Mouse (Mus musculus): ENCODE measurements around the gene Mroh8. TPM values are rescaled to one million over a fixed set of nuclear protein-coding genes. Genes with fewer than 3 reads are reported as not detected.

Gene Mroh8
- polyA plus RNA-seq, 1 experiment from 2014 or later = 0.09 TPM

DNA sequence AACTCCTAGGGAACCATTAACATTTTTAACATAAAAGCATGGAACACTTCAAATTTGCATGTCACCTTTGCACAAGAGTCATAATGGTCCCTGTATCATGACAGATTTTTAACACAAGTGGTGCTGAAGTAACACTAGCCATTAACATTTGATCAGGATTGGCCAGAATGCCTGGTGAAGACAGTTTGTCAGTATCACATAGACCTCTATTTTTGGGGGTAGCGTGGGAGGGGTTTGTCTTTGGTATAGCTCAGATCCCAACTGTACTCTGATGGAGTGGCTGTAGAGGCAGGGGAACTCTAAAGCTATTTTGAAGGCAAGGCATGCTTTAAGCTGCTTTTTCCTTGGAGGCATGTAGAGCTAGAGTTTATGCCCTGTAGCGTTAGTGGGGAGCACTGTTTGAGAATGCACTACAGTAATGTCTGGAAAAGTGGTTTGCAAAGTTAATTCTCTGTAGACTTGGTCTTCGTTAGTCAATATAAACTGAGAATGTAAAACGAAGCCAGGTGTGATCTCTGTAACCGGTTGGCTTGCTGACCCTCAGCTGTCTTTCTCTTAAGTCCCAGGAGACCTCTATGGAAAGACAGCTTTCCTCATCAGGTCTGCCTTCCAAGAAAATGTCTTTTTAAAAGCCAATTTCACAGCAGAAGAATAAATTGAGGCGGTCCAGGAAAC is 31.8 kb upstream of the Mroh8 start:
- Histone ChIP-seq H3K9me3 (replicated peaks) (no peaks in the 10 kb centered on the region), H3K27me3 (no peaks in the 10 kb centered on the region), H3K4me3 (no peak overlapping the region), H3K4me1 (replicated peaks) (0 out of 2 replicates have a peak, but pooled peaks cover 2% of the 10 kb centered on the region), H3K27ac (0 out of 2 replicates have a peak overlapping the region, but pooled peaks have one; percentile 16), H3K4me2 (no peak overlapping the region), H3K9ac (no peak overlapping the region), H3K36me3 (peaks cover 67% of the 10 kb centered on the region)
- 80% methylated on average over 6 of the region's 6 CpGs for WGBS
- ATAC-seq (replicated peaks; ENCODE audit: insufficient number of reproducible peaks, insufficient read depth, low FRiP score, low read depth) = no peak

DNA sequence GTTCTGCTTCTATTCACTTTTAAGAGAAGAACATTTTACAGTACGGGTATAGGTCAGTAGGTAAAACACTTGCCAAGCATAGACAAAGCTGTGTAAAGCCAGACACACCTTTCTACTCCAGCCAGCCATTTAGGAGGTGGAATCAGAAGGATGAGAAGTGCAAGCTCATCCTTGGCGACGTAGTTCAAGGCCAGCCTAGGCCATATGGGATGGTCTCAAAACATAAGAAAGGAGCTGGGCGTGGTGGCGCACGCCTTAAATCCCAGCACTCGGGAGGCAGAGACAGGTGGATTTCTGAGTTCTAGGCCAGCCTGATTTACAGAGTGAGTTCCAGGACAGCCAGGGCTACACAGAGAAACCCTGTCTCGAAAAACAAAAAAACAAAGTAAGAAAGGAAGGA is 30.3 kb upstream of the Mroh8 start:
- WGBS = 93% methylated on average over 8 of the region's 8 CpGs
- Histone ChIP-seq H3K36me3 (peaks cover 58% of the 10 kb centered on the region), H3K9ac (no peak overlapping the region), H3K27ac (no peak overlapping the region), H3K4me1 (replicated peaks) (0 out of 2 replicates have a peak, but pooled peaks cover 2% of the 10 kb centered on the region), H3K27me3 (no peaks in the 10 kb centered on the region), H3K4me3 (no peak overlapping the region), H3K4me2 (no peak overlapping the region), H3K9me3 (replicated peaks) (no peaks in the 10 kb centered on the region)
- ATAC-seq (replicated peaks; ENCODE audit: insufficient number of reproducible peaks, insufficient read depth, low FRiP score, low read depth) = no peak

DNA sequence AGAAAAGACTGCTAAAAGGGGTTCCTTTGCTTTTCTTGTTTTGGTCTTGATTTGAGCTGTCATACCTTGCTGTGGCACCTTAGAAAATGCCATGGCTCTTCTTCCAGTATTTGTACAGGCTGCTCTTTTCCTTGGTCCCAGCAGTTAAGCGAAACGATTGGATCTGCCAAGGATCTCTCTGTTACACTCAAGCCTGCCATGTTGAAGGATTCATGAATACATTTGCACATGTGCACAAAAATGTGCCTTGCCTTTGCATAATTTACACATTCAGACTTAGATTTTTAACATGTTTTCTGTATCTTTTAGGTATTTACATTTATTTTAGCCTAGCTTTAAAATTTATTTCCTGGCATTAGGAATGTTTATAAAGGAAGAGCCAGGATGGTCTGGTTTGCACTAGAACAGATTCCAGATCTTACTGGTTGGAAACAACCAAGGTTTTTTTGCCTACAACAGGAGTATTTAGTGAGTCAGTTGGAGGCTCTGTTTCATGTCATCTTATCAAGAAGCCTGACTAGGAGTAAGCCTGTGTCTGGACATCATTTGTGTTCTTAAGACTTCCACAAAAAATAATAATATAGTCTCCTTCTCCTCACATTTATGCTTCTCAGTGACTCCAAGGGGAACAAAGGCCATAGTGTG is 29.0 kb upstream of the Mroh8 start:
- no peaks in the 10 kb centered on the region for H3K9me3 ChIP-seq (replicated peaks)
- H3K4me3 ChIP-seq = no peak overlapping the region
- H3K4me1 ChIP-seq (replicated peaks) = 0 out of 2 replicates have a peak, but pooled peaks cover 2% of the 10 kb centered on the region
- no peak for ATAC-seq (replicated peaks; ENCODE audit: insufficient number of reproducible peaks, insufficient read depth, low FRiP score, low read depth)
- H3K36me3 ChIP-seq = peaks cover 56% of the 10 kb centered on the region
- WGBS = 79% methylated on average over 2 of the region's 2 CpGs
- peak overlapping the region; percentile 24; the same call in 1 of the 2 replicates for H3K27ac ChIP-seq
- H3K4me2 ChIP-seq = no peak overlapping the region
- no peak overlapping the region for H3K9ac ChIP-seq
- no peaks in the 10 kb centered on the region for H3K27me3 ChIP-seq

DNA sequence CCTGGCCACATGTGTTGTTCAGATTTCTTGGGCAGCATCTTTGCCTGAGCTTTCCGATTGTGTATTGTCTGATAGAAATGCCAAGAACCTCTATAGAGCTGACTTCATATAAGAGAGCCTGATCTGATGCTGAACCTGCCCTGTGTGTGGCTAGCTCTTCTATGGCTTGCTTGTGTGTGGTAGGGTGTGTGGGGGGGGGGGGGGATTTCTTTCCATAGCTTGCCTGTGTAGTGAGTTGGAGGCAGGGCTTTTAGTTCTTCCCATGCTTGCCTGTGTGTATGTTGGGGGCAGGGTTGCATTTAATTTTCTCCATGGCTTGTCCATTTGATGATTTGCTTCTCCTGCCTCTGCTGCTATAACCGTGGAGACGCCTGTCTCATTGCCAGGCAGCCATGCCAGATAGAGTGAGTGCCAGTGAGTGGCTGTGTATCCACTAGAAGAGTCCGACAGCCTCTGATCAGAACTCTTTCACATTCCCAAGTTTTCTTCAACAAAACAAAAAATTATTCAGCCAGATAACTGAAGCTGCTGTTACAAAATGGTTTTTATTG is 28.4 kb upstream of the Mroh8 start:
- H3K9ac ChIP-seq = no peak overlapping the region
- H3K27me3 ChIP-seq = no peaks in the 10 kb centered on the region
- peak overlapping the region; percentile 24; the same call in 1 of the 2 replicates for H3K27ac ChIP-seq
- no peak overlapping the region for H3K4me3 ChIP-seq
- H3K36me3 ChIP-seq = peaks cover 56% of the 10 kb centered on the region
- no peak overlapping the region for H3K4me2 ChIP-seq
- 71% methylated on average over 4 of the region's 4 CpGs for WGBS
- H3K9me3 ChIP-seq (replicated peaks) = no peaks in the 10 kb centered on the region
- no peak for ATAC-seq (replicated peaks; ENCODE audit: insufficient number of reproducible peaks, insufficient read depth, low FRiP score, low read depth)
- H3K4me1 ChIP-seq (replicated peaks) = 0 out of 2 replicates have a peak, but pooled peaks cover 2% of the 10 kb centered on the region

DNA sequence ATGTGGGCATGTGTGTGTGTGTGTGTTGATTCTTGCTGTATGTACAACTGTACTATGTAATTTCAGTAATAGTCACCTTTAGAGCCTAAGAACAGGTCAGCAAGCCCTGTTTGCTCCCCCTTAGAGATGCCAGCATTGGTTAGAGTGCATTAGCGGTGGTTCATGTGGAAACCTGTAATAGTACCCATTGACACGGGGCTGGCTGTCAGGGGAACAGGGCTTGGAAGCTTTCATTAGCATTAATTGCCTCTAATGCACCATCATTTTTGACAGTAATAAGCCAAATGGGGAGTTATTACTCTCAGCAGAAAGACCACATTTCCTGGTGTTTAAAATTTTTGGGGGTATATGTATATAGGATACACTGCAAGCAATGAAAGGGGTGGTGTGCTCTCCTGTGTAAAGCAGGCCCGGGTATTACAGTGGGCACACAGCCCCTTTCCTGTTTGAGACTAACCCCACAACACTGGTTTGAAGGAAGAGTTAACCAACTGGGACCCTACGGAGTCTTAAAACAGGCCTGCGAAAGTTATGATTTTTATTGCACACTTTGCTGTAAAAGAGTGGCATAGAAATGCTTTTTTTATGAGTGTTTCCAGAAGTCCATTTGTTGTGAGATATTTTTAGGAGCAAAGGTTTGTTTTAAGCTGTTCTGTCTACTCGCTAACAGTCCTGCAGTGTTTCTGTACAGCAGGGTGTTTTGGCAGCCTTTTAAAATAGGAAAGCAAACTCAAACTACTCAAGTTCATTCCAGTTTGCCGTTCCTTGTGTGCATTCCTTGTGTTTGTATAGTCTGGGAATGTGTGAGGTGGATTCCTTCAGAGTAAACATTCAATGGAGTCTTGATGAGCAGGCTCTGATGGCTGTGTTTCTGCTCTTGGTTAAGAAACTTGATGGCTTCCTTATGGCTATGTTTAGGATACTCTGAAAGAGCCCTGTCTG is 27.0 kb upstream of the Mroh8 start:
- no peak overlapping the region for H3K9ac ChIP-seq
- no peak for ATAC-seq (replicated peaks; ENCODE audit: insufficient number of reproducible peaks, insufficient read depth, low FRiP score, low read depth)
- H3K27ac ChIP-seq = peak overlapping the region; percentile 49; the same call in 1 of the 2 replicates
- no peak overlapping the region for H3K4me3 ChIP-seq
- peaks cover 54% of the 10 kb centered on the region for H3K36me3 ChIP-seq
- no peak overlapping the region for H3K4me2 ChIP-seq
- WGBS = 77% methylated on average over 7 of the region's 7 CpGs
- H3K27me3 ChIP-seq = no peaks in the 10 kb centered on the region
- H3K4me1 ChIP-seq (replicated peaks) = no peaks in the 10 kb centered on the region
- H3K9me3 ChIP-seq (replicated peaks) = no peaks in the 10 kb centered on the region

DNA sequence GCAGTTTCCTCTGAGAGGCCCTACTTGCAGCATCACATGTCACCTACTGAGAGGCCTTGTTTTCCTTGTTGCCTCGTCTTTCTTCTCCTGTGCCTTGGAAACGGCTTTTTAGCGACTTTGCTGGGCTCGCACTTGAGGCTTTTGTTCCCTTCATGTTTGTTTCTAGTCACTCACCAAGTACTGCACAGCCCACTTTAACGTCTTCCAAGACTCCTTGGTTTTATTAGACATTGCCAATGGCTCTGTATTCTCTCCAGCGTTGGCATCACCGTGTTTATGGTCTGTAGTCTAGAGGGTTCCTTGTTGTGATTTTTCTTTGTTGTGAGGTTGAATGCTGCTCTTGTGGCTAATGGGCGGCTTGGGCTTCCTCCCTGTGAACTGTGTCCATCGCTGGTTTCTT is 23.7 kb upstream of the Mroh8 start:
- Histone ChIP-seq H3K27ac (no peak overlapping the region), H3K4me1 (replicated peaks) (no peaks in the 10 kb centered on the region), H3K4me2 (no peak overlapping the region), H3K9me3 (replicated peaks) (no peaks in the 10 kb centered on the region), H3K36me3 (peaks cover 67% of the 10 kb centered on the region), H3K9ac (no peak overlapping the region), H3K27me3 (no peaks in the 10 kb centered on the region), H3K4me3 (no peak overlapping the region)
- ATAC-seq (replicated peaks; ENCODE audit: insufficient number of reproducible peaks, insufficient read depth, low FRiP score, low read depth) = no peak
- WGBS = 83% methylated on average over 9 of the region's 9 CpGs

DNA sequence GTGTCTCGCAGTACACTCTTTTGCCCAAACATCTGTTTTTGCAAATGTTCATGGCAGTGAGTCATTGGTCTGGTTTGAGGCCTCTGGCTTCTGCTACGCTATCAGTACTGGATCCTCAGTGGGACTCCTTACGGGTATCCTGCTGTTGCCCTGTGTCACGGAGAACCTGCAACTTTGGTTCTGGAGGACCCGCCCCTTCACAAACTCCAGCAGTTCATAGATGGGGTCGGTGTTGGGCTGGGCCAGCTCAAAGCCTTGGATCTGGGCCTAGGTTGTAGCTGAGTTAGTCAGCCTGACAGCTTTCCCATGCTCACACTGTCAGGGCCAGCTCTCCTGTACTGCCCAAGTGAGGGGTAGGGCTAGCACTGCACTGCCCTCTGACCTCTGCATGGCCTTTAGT is 20.7 kb upstream of the Mroh8 start:
- H3K4me3 ChIP-seq = no peak overlapping the region
- no peaks in the 10 kb centered on the region for H3K9me3 ChIP-seq (replicated peaks)
- no peak for ATAC-seq (replicated peaks; ENCODE audit: insufficient number of reproducible peaks, insufficient read depth, low FRiP score, low read depth)
- H3K36me3 ChIP-seq = peaks cover 85% of the 10 kb centered on the region
- no peak overlapping the region for H3K9ac ChIP-seq
- no peaks in the 10 kb centered on the region for H3K27me3 ChIP-seq
- no peak overlapping the region for H3K4me2 ChIP-seq
- no peaks in the 10 kb centered on the region for H3K4me1 ChIP-seq (replicated peaks)
- H3K27ac ChIP-seq = no peak overlapping the region
- 87% methylated on average over 6 of the region's 6 CpGs for WGBS

DNA sequence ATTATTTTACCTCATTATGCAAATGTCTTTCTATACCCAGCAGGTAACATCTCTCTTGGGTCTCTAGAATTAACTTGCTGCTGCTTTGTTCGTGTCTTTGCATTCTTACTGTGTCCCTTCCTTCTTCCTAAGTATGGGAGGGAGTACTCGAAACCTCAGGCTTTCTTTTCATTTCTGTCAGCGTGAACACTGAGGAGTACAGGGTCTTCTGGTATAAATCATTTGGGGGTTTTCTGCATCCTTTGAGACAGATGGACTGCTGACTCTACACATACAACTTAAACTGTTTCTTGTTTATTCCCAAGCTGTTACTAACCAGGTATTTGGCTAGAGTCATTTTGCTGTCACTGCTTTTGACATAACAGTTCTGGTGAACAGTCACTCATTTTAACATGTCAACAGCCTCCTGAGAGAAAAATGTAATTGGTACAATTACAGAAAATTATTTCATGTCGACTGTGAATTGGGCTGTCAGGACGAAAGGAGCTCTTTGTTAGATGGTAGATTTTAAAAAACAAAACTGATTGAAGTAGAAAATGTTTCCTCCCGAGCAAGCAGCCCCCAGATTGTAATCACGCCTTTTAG is 16.8 kb upstream of the Mroh8 start:
- no peak overlapping the region for H3K9ac ChIP-seq
- H3K36me3 ChIP-seq = peaks cover 80% of the 10 kb centered on the region
- H3K4me1 ChIP-seq (replicated peaks) = no peaks in the 10 kb centered on the region
- no peaks in the 10 kb centered on the region for H3K9me3 ChIP-seq (replicated peaks)
- H3K4me2 ChIP-seq = no peak overlapping the region
- H3K27ac ChIP-seq = no peak overlapping the region
- H3K27me3 ChIP-seq = no peaks in the 10 kb centered on the region
- ATAC-seq (replicated peaks; ENCODE audit: insufficient number of reproducible peaks, insufficient read depth, low FRiP score, low read depth) = no peak
- WGBS = 82% methylated on average over 7 of the region's 7 CpGs
- H3K4me3 ChIP-seq = no peak overlapping the region

DNA sequence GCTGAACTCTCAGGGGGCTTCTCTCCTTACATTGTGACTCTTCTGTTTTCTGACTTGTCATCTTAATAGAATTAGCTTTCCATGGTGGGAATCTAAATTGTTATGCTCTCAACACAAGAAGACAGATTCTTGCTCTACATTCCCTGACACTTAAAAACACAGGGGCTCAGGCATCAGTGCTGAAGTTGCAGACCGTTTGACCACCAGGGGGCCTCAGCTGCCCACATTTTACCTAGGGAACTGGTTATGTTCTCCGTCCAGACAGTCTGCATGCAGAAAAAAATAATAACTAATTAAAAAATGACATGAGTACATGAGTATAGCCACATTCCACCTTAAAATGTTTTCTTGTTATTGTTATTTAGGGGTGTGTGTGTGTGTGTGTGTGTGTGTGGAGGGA is 12.7 kb upstream of the Mroh8 start:
- no peak for ATAC-seq (replicated peaks; ENCODE audit: insufficient number of reproducible peaks, insufficient read depth, low FRiP score, low read depth)
- H3K36me3 ChIP-seq = peaks cover 65% of the 10 kb centered on the region
- H3K9ac ChIP-seq = no peak overlapping the region
- H3K4me1 ChIP-seq (replicated peaks) = no peaks in the 10 kb centered on the region
- no peaks in the 10 kb centered on the region for H3K27me3 ChIP-seq
- 22% methylated on average over 2 of the region's 2 CpGs for WGBS
- H3K4me2 ChIP-seq = no peak overlapping the region
- no peak overlapping the region for H3K4me3 ChIP-seq
- no peaks in the 10 kb centered on the region for H3K9me3 ChIP-seq (replicated peaks)
- no peak overlapping the region for H3K27ac ChIP-seq

DNA sequence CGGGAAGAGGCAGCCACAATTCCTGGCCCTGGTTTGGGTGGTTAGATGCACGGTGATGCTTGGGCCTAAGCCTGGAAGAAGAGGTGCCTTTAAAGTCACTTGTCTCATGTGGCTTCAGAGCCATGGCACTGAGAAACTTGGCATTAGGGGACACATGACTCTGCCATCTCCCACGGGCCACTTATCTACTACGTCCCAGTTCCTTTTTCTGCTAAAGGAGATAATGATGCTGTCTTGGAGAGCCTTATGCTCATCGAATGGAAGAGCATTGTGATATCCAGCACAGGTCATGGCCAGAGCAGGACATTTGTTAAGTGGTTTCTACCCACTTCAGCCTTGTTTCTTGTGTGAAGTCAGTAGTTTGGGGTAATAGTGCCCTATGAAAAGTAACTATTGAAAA is 9.6 kb upstream of the Mroh8 start:
- H3K27ac ChIP-seq = no peak overlapping the region
- H3K4me1 ChIP-seq (replicated peaks) = no peaks in the 10 kb centered on the region
- H3K9me3 ChIP-seq (replicated peaks) = no peaks in the 10 kb centered on the region
- ATAC-seq (replicated peaks; ENCODE audit: insufficient number of reproducible peaks, insufficient read depth, low FRiP score, low read depth) = no peak
- 78% methylated on average over 5 of the region's 5 CpGs for WGBS
- peaks cover 48% of the 10 kb centered on the region for H3K36me3 ChIP-seq
- no peak overlapping the region for H3K4me2 ChIP-seq
- no peak overlapping the region for H3K9ac ChIP-seq
- H3K27me3 ChIP-seq = no peaks in the 10 kb centered on the region
- H3K4me3 ChIP-seq = no peak overlapping the region

DNA sequence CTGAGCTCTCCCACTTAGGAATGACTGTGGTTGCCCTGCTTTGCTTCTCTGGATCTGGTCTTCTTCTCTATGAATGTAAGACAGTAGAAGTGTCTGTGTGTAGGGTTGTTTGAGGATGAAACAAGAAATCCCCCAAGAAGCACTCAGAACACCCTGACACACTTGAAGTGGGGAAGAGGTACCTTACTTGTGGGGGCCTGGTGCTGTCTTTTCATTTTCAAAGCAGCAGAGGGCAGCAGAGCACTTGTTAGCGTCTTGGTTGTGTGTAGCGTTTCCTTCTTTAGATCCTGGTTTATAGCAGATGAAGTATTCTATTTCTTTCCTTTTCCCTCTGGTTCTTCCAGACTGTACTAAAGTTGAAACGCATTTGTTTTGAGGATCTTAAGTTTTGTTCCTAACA is 8.2 kb upstream of the Mroh8 start:
- no peaks in the 10 kb centered on the region for H3K27me3 ChIP-seq
- H3K4me1 ChIP-seq (replicated peaks) = no peaks in the 10 kb centered on the region
- no peaks in the 10 kb centered on the region for H3K9me3 ChIP-seq (replicated peaks)
- 15% methylated on average over 3 of the region's 3 CpGs for WGBS
- H3K27ac ChIP-seq = no peak overlapping the region
- no peak overlapping the region for H3K4me2 ChIP-seq
- H3K36me3 ChIP-seq = peaks cover 43% of the 10 kb centered on the region
- no peak overlapping the region for H3K4me3 ChIP-seq
- ATAC-seq (replicated peaks; ENCODE audit: insufficient number of reproducible peaks, insufficient read depth, low FRiP score, low read depth) = no peak; the same call in 1 of the 2 replicates
- no peak overlapping the region for H3K9ac ChIP-seq
